Mouse (Mus musculus) lung, embryonic 16.5 days (tissue): Measurements from ENCODE around the gene Serpinb6b. TPM values are rescaled to one million over a fixed set of nuclear protein-coding genes. Genes with fewer than 3 reads are reported as not detected.

Experiments used
- ATAC-seq: fragments of 200-750 bp; cut with Nextera tagmentation; 2 replicates; pipeline ENCODE4 v1.8.0; 2017; ENCODE audit warnings: low read depth, mild to moderate bottlenecking, moderate library complexity
- H3K27ac ChIP-seq: fragments of 300-500 bp; sonication (generic); 2 replicates; pipeline ENCODE4 v1.5.1; 2014; ENCODE audit warnings: mild to moderate bottlenecking, control low read depth, low read length
- H3K27me3 ChIP-seq: fragments of 300-500 bp; sonication (generic); 2 replicates; pipeline ENCODE4 v1.6.1; 2014; ENCODE audit warnings: low read depth, low read length, mixed read lengths; ENCODE audit not compliant: control insufficient read depth, insufficient read depth
- H3K36me3 ChIP-seq: fragments of 300-500 bp; sonication (generic); 2 replicates; pipeline ENCODE4 v1.6.1; 2014; ENCODE audit warnings: low read length; ENCODE audit not compliant: control insufficient read depth, insufficient read depth
- H3K4me1 ChIP-seq: fragments of 300-500 bp; sonication (generic); replicated peaks from 2 replicates; pipeline ENCODE4 v1.6.1; 2014; ENCODE audit warnings: low read length, mixed read lengths; ENCODE audit not compliant: control insufficient read depth, insufficient read depth
- H3K4me2 ChIP-seq: fragments of 300-500 bp; sonication (generic); 2 replicates; pipeline ENCODE4 v1.6.1; 2014; ENCODE audit warnings: low read depth, low read length, control low read depth
- H3K4me3 ChIP-seq: fragments of 300-500 bp; sonication (generic); 2 replicates; pipeline ENCODE4 v1.5.1; 2014; ENCODE audit warnings: mild to moderate bottlenecking, low read length, control low read depth
- H3K9ac ChIP-seq: fragments of 300-500 bp; sonication (generic); 2 replicates; pipeline ENCODE4 v1.6.1; 2014; ENCODE audit warnings: low read length, control low read depth
- H3K9me3 ChIP-seq: fragments of 300-500 bp; sonication (generic); 2 replicates; pipeline ENCODE4 v1.6.1; 2016; ENCODE audit warnings: low read length; ENCODE audit not compliant: control insufficient read depth
- WGBS: fragments of 180-500 bp; shearing (Covaris S2); extraction: QIAGEN DNeasy Blood & Tissue Kit; methylation state at CpG from one replicate; pipeline ENCODE4 v1.1.7; 2014; 5-methylcytosine and 5-hydroxymethylcytosine counted together
- polyA plus RNA-seq: library from polyadenylated mRNA; unstranded; fragments of >200 nt; fragmentation: Nextera tagmentation; extraction: Ambion mirVana; gene quantifications from 2 replicates; pipeline ENCODE4 v1.2.1, GENCODE M21; 2015

The Serpinb6b gene
- polyA plus RNA-seq, 1 experiment from 2014 or later, result 42.3 TPM

DNA sequence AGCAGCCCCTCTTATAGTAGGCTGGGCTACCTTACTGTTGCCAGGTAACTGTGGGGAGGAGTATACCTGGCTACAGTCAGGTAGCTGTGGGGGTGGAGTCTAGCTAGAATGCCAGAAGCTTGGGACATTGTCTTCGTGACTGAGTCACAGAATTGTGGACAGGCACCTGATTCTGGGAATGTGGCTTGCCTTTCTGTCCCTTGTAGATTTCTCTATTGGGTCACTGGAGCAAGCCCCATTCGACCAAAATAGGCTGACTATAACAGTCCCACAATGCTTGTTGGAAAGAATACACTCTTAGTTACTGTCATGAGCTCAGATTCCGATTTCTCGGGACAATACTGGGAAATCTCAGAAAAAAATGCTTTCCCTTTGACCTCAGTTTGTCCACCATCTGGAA lies 30.0 kb downstream of the Serpinb6b start:
- no peaks in the 10 kb centered on the region for H3K36me3 ChIP-seq
- 54% methylated on average over 4 of the region's 4 CpGs for WGBS
- no peak for ATAC-seq
- H3K4me1 ChIP-seq, result 0 out of 2 replicates have a peak, but pooled peaks cover 4% of the 10 kb centered on the region
- no peak overlapping the region for H3K4me3 ChIP-seq
- H3K9ac ChIP-seq, result no peak overlapping the region
- H3K27ac ChIP-seq, result no peak overlapping the region
- H3K4me2 ChIP-seq, result no peak overlapping the region
- no peaks in the 10 kb centered on the region for H3K9me3 ChIP-seq
- no peaks in the 10 kb centered on the region for H3K27me3 ChIP-seq

DNA sequence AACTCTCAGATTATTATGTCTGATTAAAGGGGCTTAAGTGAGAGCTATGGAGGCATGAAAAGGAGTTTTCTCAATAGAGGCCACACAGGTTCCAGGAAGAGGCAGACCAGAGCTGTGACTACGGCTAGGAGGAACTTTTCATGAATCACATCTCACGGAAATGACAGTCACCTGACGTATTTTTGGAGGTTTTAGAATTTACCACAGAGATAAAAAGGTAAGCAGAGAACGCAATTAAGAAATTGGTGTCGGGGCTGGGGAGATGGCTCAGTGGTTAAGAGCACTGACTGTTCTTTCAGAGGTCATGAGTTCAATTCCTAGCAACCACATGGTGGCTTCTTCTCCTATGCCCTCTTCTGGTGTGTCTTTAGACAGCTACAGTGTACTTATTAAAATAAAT lies 36.3 kb downstream of the Serpinb6b start:
- H3K9me3 ChIP-seq, result no peaks in the 10 kb centered on the region
- no peak overlapping the region for H3K4me2 ChIP-seq
- H3K27me3 ChIP-seq, result no peaks in the 10 kb centered on the region
- H3K27ac ChIP-seq, result no peak overlapping the region
- ATAC-seq, result no peak
- peaks cover 7% of the 10 kb centered on the region for H3K4me1 ChIP-seq
- 89% methylated on average over 5 of the region's 5 CpGs for WGBS
- H3K36me3 ChIP-seq, result no peaks in the 10 kb centered on the region
- no peak overlapping the region for H3K4me3 ChIP-seq
- no peak overlapping the region for H3K9ac ChIP-seq

DNA sequence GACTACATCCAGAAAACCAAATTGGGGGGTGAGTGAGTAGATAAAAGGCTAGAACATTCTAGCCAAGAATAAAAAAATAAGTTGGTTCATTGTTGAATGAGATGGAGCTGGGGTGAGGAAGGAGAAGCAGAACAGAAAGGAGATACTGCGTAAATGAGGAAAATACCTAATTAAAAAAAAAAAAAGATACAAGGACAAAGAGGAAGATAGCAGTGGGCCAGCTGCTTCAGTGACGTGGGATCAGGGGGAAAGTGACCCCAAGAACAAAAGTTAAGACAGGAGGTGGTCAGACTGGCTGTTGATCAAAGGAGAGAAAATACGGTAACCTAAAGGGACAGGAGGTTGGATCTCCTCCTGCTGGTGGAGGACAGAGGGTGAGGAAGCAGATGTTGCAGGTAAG lies 37.9 kb downstream of the Serpinb6b start, which contains the start of gene Serpinb9:
TSS of gene Serpinb9 (plus strand) at position 301 of the 400 bp plus-strand sequence.
- Histone ChIP-seq H3K9ac (peak within 1 kb of the TSS; percentile 68), H3K4me1 (peaks cover 7% of the 10 kb centered on the region), H3K4me2 (peak within 1 kb of the TSS; percentile 53), H3K36me3 (peaks cover 1% of the 10 kb centered on the region; the same call in 1 of the 2 replicates), H3K4me3 (peak within 1 kb of the TSS; percentile 43), H3K27ac (peak within 1 kb of the TSS; percentile 92), H3K27me3 (no peaks in the 10 kb centered on the region), H3K9me3 (no peaks in the 10 kb centered on the region)
- WGBS, result 88% methylated on average over 3 of the region's 3 CpGs
- no peak for ATAC-seq

DNA sequence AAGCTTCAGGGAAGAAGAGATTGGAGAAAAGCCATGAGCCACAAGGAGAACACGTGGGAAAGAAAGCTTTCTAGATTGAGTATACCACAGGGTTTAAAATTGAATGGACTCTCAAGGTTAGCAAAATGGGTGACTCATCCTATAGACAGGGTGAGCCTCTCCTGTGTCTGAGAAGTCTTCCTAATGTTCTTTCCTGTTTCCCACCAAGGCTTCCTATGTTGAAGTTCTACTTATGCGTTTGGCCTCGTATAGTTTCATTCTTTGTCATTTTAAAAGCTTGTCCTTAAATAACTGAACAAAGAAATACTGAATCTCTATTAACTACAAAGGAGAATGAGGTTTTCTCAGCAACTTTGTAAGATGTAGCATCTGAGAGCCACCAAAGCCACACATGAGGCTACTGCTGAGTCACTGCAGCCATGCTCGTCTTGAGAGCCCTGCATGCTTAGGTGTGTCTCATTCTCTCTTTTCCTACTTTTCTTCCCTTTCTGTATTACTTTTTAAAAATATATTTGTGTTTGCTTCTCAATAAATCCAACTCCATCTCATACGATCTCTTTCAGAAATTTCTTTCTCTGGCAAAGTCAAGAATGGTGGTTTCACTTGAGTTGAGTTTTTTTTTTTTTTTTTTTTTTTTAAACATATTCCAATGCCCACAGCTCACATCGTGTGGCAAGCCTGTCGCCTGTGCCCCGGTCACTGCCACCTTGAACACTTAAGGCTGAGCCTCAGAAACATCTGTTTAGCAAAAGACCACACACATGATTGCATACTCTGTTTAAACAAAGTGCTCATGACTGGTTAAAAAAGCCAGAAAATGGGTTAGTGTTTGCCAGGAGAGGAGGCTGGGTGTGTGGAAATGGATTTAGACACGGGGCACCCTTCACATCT lies 38.8 kb downstream of the Serpinb6b start:
- Histone ChIP-seq H3K9ac (peak overlapping the region; percentile 68), H3K4me2 (peak overlapping the region; percentile 53), H3K36me3 (peaks cover 5% of the 10 kb centered on the region), H3K4me3 (peak overlapping the region; percentile 43), H3K4me1 (peaks cover 7% of the 10 kb centered on the region), H3K27ac (peak overlapping the region; percentile 92), H3K9me3 (no peaks in the 10 kb centered on the region), H3K27me3 (no peaks in the 10 kb centered on the region)
- peak; percentile 55 for ATAC-seq
- WGBS, result 36% methylated on average over 9 of the region's 9 CpGs

DNA sequence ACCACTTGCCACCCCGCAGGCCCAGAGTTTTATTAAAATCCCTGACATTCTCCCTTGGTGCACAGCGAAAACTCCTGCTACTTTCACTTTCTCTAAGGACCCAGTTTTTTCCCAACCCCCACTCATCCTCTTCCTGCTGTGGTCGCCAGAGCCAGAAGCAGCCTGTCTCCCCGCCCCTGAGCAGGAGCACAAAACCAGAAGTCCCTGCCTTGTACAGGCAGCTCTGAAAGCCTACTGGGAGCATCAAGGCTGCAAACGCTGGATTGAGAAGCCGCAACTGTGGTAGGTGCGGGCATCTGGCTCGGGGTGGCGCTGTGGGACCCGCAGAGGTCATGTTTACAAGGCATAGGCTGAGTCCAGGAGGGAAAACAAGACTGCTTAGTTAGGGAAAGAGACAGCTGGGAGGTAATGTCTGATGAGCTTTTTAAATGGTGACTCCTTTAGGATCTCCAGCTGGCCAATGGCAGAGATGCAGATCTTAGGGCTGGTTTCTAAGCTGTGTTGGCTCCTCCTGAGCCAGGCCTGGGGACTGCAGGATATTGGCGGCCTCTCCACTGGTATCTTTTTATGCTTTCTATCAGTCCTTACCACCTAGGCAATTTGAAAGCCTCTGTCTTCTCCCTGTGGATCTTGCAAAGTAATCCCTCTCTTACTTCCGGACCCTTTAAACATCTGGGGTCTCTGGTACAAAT lies 39.6 kb downstream of the Serpinb6b start:
- WGBS, result 5% methylated on average over 12 of the region's 12 CpGs
- peak overlapping the region; percentile 43 for H3K4me3 ChIP-seq
- H3K27me3 ChIP-seq, result no peaks in the 10 kb centered on the region
- H3K4me1 ChIP-seq, result peaks cover 7% of the 10 kb centered on the region
- H3K36me3 ChIP-seq, result peaks cover 8% of the 10 kb centered on the region
- H3K27ac ChIP-seq, result peak overlapping the region; percentile 92
- H3K9me3 ChIP-seq, result no peaks in the 10 kb centered on the region
- peak overlapping the region; percentile 68 for H3K9ac ChIP-seq
- ATAC-seq, result peak; percentile 97
- H3K4me2 ChIP-seq, result peak overlapping the region; percentile 53

DNA sequence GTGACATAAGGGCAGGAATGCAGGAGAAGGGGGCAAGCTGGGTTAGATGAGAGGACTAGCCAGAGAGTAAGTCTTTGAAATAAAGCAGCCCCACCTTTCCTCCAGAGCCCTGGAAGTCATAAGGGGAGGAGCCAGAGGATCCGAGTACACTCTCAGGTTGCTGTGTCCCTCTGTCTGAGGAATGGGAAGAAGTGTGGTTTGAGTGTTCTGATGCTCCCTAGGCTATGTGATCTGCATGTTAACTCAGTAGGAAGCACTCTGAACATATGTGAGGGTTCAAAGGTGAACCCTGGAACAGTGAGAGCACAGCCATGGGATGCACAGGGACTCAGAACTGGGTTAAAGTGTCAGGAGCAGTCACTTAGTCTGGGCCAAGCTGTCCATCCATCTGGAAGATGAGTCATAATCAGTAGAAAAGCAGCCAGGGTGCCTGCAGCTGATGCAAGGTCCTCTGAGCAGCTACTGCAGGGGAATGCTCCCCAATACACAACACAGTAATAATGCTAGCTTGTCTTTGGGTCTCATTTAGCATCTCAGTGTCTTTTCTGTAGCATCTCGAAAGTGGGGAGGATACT lies 40.6 kb downstream of the Serpinb6b start:
- WGBS, result 59% methylated on average over 2 of the region's 2 CpGs
- Histone ChIP-seq H3K4me2 (peak overlapping the region; percentile 53), H3K9ac (peak overlapping the region; percentile 26; the same call in 1 of the 2 replicates), H3K4me3 (peak overlapping the region; percentile 43), H3K4me1 (peaks cover 7% of the 10 kb centered on the region), H3K27ac (0 out of 2 replicates have a peak overlapping the region, but pooled peaks have one; percentile 41), H3K36me3 (peaks cover 8% of the 10 kb centered on the region), H3K27me3 (no peaks in the 10 kb centered on the region), H3K9me3 (no peaks in the 10 kb centered on the region)
- peak; percentile 21; the same call in 1 of the 2 replicates for ATAC-seq

DNA sequence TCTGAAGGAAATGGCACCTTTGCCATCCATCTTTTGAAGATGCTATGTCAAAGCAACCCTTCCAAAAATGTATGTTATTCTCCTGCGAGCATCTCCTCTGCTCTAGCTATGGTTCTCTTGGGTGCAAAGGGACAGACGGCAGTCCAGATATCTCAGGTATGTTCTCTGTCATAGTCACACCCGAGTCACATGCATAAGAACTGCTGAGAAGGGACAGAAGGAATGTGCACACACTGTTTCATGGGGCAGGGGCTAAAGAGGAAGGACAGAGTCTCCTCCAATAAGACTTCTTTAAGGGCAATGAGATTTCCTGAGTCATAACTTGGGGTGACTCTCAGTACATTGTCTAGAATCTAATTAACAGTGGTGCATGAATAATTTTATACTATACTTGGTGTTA lies 41.5 kb downstream of the Serpinb6b start:
- Histone ChIP-seq H3K9me3 (no peaks in the 10 kb centered on the region), H3K27ac (no peak overlapping the region), H3K4me1 (peaks cover 7% of the 10 kb centered on the region), H3K27me3 (no peaks in the 10 kb centered on the region), H3K9ac (no peak overlapping the region), H3K4me3 (no peak overlapping the region), H3K4me2 (no peak overlapping the region), H3K36me3 (peaks cover 11% of the 10 kb centered on the region)
- no peak for ATAC-seq
- WGBS, result 84% methylated on average over 3 of the region's 3 CpGs

DNA sequence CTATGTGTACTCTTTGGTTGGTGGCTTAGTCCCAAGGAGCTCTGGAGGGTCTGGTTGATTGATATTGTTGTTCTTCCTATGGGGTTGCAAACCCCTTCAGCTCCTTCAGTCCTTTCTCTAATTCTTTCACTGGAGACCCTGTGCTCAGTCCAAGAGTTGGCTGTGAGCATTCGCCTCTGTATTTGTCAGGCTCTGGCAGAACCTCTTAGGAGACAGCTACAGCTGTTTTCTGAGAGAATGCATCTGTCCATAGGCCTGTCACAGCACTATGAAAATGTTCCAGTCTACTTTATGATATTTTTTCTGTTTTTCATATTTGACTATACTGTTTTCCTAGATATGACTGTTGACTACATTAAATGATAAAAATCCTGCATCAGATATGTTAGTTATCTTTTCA lies 47.4 kb downstream of the Serpinb6b start:
- peak; percentile 92 for ATAC-seq
- H3K4me2 ChIP-seq, result no peak overlapping the region
- peaks cover 3% of the 10 kb centered on the region for H3K4me1 ChIP-seq
- WGBS, result 39% methylated on average over 1 of the region's 1 CpGs
- no peaks in the 10 kb centered on the region for H3K27me3 ChIP-seq
- H3K4me3 ChIP-seq, result no peak overlapping the region
- H3K36me3 ChIP-seq, result peaks cover 23% of the 10 kb centered on the region
- no peak overlapping the region for H3K27ac ChIP-seq
- H3K9ac ChIP-seq, result no peak overlapping the region
- no peaks in the 10 kb centered on the region; the same call in 1 of the 2 replicates for H3K9me3 ChIP-seq

DNA sequence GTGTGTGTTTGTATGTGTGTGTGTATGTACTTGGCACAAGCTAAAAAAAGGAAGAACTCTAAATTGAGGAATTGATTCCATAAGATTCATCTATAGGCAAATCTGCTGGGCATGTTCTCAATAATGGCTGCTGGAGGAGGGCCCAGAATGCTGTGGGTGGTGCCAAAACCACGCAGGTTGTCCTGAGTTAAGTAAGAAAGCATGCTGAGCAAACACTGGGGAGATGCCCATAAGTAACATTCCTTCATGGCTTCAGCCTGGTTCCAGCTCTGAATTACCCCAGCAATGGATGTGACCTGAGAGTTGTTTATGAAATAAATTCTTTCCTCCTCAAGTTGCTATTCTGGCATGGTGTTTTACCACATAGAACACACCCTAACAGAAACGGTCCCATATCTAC lies 48.3 kb downstream of the Serpinb6b start:
- ATAC-seq, result no peak
- H3K36me3 ChIP-seq, result peaks cover 20% of the 10 kb centered on the region
- no peaks in the 10 kb centered on the region; the same call in 1 of the 2 replicates for H3K9me3 ChIP-seq
- 36% methylated on average over 2 of the region's 2 CpGs for WGBS
- no peaks in the 10 kb centered on the region for H3K27me3 ChIP-seq
- no peak overlapping the region for H3K27ac ChIP-seq
- H3K9ac ChIP-seq, result no peak overlapping the region
- no peak overlapping the region for H3K4me2 ChIP-seq
- H3K4me3 ChIP-seq, result no peak overlapping the region
- H3K4me1 ChIP-seq, result peaks cover 3% of the 10 kb centered on the region
